Mouse (Mus musculus) kidney, adult 18-20 months (tissue): ENCODE results near the gene Btnl10.
"Not testable (repeated sequence)": the region's sequence is repeated elsewhere in the genome, so short reads cannot be mapped to it uniquely, and the experiment has no call there.

Experiments used
- DNase-seq: peaks from one replicate; pipeline ENCODE4 v3.0.0; 2021

Gene Btnl10

GRCm38 (mm10) chr11:58931576-58931975 lies 13.9 kb downstream of the Btnl10 start:
- DNase-seq, result no peak

DNA sequence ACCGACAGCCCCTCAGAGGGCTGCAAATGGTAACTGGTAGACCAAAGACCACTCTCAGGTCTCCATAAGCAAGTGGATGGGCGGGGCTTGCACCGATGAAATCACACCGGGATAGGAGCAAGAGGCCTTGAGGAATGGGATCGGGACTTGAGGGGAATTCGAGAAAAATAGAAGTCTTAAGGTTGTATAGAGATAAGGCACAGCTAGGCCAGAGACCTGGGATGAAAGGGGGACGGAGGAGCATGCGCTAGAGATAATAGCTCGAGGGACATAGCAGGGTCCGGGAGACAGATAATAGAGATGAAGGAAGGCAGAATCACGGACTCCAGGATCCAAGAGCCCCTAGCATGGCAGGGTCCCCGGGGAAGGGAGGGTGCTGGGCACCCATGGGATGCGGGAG lies 20.2 kb downstream of the Btnl10 start:
- no peak for DNase-seq

- peak; percentile 93 for DNase-seq
Observed at GRCm38 (mm10) chr11:58938322-58939087, 20.8 kb downstream of the Btnl10 start, which contains the start of gene Rnf187. Gene Rnf187, minus strand, starts transcription at chr11:58938916.

- no peak for DNase-seq
Observed at GRCm38 (mm10) chr11:58939088-58939439, 21.4 kb downstream of the Btnl10 start.

DNA sequence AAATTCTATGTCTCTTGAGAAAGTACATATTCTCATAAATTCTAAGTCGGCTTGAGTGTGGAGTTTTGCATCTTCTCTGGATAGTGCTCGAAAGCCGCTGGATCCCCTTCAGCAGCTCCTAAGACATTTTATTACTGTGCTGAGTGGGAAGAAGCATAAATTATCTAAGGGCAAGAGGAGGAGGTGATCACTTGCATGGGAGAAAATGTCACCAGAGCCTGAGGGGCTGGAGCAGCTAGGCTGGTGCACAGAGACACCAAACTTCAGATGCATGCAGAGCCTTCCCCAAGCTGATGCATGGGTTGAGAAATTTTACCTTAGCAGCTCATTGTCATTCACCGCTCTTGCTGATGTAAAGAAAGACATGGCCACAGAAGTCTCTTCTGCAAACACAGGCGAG lies 26.4 kb downstream of the Btnl10 start:
- DNase-seq, result no peak

DNA sequence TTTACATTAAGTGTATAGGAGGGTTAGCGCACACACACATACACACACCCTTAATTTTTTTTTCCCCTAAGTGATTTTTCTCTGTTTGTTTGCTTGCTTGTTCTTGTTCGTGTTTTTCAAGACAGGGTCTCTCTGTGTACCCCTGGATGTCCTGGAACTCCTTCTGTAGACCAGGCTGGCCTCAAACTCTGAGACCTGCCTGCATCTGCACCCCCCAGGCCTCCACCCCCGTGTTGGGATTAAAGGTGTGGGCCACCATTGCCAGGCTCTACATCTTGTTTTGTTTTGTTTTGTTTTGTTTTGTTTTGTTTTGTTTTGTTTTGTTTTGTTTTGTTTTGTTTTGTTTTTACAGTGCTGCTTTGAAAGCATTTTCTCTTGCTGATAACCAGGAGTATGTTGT lies 29.6 kb downstream of the Btnl10 start:
- no peak for DNase-seq

- DNase-seq, result no peak
Observed at GRCm38 (mm10) chr11:58947798-58948528, 30.3 kb downstream of the Btnl10 start.

- peak; percentile 69 for DNase-seq
Observed at GRCm38 (mm10) chr11:58948542-58949479, 31.1 kb downstream of the Btnl10 start, which contains the start of gene Hist3h2ba. Gene Hist3h2ba, plus strand, starts transcription at chr11:58948920.

DNA sequence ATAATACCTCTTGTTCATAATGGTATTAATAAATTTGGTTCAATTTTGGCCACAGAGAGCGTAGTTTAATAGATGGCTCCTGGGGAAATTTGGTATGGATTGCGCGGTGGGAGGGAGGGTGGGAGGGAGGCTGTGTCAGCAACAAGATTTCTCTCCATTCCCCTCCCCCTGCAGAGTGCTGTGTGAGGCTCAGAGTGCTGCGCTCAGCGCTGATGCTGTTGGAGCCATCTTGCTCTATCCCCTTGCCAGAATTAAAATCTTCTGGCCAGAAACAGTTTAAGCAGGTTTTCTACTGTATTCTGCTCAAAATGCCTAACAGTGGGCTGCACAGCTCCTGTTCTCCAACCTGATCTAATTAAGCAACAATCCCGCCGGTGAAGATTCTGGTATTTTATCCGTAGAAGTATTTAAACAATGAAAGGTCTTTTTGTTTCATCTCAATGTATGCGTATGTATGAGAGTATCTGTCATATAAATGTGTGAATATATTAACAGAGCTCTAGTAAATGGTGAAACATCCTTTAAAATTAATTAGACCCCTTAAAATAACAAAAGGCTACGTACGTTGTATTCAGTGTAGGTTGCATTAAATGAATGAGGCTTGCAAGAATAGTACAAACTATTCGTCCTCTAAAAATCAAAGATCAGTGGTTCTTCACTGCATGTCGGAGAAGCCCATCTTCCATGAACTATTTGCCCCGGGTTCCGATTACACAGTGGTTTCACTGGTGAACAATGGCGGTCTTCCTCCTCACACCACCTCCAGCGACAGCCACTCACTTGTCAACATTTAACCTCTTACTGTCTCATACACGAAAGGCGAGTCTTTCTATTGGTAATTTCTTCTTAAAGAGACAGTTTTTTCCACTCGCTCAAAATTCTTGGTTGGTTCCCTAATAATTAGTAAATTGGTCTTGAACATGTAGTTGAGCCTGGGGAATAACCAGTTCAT lies 32.0 kb downstream of the Btnl10 start:
- no peak for DNase-seq

DNA sequence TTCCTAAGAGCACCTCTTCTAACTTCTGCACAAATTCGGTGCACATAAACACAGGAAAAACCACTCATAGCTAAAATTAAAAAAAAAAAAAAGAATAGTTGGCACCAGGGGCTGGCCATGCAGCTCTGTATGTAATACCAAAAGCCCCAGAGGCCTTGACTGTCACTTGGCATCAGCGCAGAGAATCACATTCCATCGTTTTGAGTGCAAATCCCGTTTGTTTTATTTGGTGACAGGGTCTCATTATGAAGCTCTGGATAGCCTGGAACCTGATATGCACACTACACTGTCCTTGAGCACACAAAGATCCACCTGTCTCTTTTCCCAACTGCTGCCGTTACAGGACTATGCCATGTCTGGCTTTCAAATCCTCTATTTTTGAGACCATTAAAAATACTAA lies 33.5 kb downstream of the Btnl10 start:
- no peak for DNase-seq

GRCm38 (mm10) chr11:58953351-58954169 lies 35.9 kb downstream of the Btnl10 start:
- no peak for DNase-seq

- not testable (repeated sequence) for DNase-seq
Observed at GRCm38 (mm10) chr11:58954170-58954419, 36.4 kb downstream of the Btnl10 start.

- DNase-seq, result peak; percentile 86
Observed at GRCm38 (mm10) chr11:58954420-58955142, 36.9 kb downstream of the Btnl10 start, which contains the start of the genes Hist3h2a and Trim17. Gene Hist3h2a, plus strand, starts transcription at chr11:58954685. Gene Trim17, plus strand, starts transcription at chr11:58954685.

DNA sequence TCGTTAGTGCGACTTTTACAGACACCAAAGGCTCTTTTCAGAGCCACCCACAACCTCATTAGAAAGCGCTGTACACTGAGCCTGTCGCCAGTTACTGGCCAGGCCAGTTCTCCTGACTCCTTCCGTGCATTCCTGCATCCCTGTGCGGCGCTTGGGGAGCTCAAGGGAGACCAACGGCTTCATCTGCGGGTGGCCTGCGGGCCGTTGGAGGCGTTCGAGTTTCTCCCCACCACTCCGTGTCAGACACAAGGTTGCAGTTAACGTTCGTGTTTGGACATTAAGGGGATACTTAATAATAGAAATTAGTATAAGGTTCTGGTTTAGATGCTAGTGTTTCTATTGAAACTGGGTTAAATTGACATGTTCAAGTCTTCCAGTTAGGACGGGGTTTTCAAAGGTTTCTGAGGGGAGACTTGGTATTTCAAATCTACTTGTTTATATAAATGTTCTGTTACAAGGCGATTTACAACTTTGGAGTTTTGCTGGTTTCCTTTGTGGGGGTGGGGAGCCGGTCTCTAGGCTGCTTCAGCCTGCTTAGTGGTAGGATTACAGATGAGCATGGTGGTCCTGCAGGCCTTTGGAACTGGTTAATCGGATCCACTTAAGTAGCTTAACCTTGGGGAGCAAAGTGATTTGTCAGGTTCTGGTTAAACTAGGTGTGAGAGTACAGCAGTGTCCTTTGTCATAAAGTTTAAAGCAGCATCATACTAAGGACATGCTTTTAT lies 37.6 kb downstream of the Btnl10 start:
- DNase-seq, result no peak

DNA sequence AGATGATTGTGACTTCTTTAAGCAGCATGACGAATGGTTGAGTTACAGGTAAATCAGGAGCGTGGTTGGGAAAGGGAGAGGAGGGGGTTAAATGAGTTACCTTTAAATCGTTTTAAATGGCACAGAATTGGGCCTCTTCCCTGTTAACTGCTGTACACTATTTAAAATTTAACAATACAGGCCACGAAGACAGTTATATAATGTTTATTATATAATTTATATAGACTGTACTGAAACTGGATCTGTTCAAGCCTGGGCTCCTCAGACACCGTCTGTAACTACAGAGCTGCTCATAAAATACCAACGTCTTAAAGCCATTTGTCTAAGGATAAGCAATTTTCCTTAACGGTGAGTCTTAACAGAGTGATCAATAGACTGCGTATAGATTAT lies 38.2 kb downstream of the Btnl10 start:
- DNase-seq, result no peak

DNA sequence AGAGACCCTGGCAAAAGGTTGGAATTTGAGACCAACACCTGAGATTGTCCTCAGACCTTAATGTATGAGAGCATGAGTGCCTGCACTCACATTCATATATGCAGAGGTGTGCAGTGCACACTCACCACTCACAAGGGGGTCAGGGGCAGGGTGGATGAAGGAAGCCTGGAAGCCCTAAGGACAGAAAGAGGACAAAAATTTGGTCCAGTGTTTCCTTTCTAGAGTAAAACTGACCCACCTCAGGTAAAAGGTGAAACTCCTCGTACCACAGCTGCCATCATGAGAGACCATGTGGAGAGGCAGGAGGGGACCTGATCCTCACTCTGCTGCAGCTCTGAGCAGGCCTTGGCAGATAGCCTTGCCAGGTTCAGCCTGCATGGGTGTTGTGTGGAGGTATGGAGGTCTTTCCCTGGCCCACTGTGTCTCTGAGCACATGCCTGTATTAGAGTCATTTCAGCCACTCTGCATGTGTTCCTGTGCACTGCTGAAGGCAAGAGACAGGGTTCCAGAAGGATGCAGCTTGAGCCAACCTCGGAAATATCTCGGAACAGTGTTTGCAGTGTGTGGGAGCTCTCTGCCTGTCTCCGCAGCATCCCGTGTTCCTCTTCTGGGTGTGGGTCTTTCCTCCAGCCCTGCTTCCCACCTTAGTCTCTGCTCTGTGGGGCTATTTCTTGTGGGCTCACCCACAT lies 39.7 kb downstream of the Btnl10 start:
- DNase-seq, result no peak

GRCm38 (mm10) chr11:58958536-58958935 lies 40.8 kb downstream of the Btnl10 start:
- DNase-seq, result no peak

- no peak for DNase-seq
Observed at GRCm38 (mm10) chr11:58959186-58959825, 41.6 kb downstream of the Btnl10 start.
